Mouse (Mus musculus): Measurements from ENCODE around the gene Spc25. TPM values are rescaled to one million over a fixed set of nuclear protein-coding genes. Genes with fewer than 3 reads are reported as not detected.

Spc25 gene
- total RNA-seq, 2 experiments from 2014 or later = 0.67 to 0.75 TPM

- DNase-seq = no peak
Measured at GRCm38 (mm10) chr2:69187990-69188389, 18.0 kb downstream of the Spc25 start.

- DNase-seq = no peak
Measured at GRCm38 (mm10) chr2:69179721-69180120, 26.3 kb downstream of the Spc25 start.

- DNase-seq = no peak
Measured at GRCm38 (mm10) chr2:69175296-69175695, 30.7 kb downstream of the Spc25 start.

GRCm38 (mm10) chr2:69170395-69171077, 35.5 kb downstream of the Spc25 start:
- DNase-seq = no peak

GRCm38 (mm10) chr2:69158907-69159306, 47.1 kb downstream of the Spc25 start:
- no peak for DNase-seq

GRCm38 (mm10) chr2:69156283-69156682, 49.7 kb downstream of the Spc25 start:
- no peak for DNase-seq

GRCm38 (mm10) chr2:69155861-69156260, 50.1 kb downstream of the Spc25 start:
- DNase-seq = no peak

GRCm38 (mm10) chr2:69150841-69151240, 55.2 kb downstream of the Spc25 start:
- DNase-seq = no peak

GRCm38 (mm10) chr2:69149154-69149553, 56.8 kb downstream of the Spc25 start:
- DNase-seq = peak; percentile 29 to 49

- no peak for DNase-seq
Measured at GRCm38 (mm10) chr2:69148691-69149090, 57.3 kb downstream of the Spc25 start.

Other genes with a start within 250 kb of the Spc25 start
- 1 to 10 TPM; 5.8 to 7.0 TPM for gene Nostrin, start 70.4 kb downstream of the Spc25 start, total RNA-seq (2021)
- not detected for gene G6pc2, start 4.9 kb upstream of the Spc25 start, total RNA-seq (2021)
- gene Abcb11, start 136.4 kb upstream of the Spc25 start, total RNA-seq (2021) = not detected
- under 1 TPM; 0.17 to 0.49 TPM for gene Dhrs9, start 174.3 kb upstream of the Spc25 start, total RNA-seq (2021)

All from heart, adult 18-20 months (tissue).